Mouse (Mus musculus) cortical plate, adult 2 months (tissue): ENCODE measurements around the gene Arl4d.

Experiments used
- CTCF ChIP-seq: fragments of 200-500 bp; IDR thresholded peaks from 2 replicates; pipeline ENCODE4 v1.5.1; 2011; ENCODE audit warnings: mild to moderate bottlenecking, control low read depth, low read length; ENCODE audit not compliant: insufficient read depth; ENCODE audit errors: extremely low read depth
- POLR2A ChIP-seq: fragments of 200-500 bp; IDR thresholded peaks from 2 replicates; pipeline ENCODE4 v1.6.1; 2011; ENCODE audit warnings: mild to moderate bottlenecking, low read length, control low read depth; ENCODE audit not compliant: insufficient read depth; ENCODE audit errors: extremely low read depth

DNA sequence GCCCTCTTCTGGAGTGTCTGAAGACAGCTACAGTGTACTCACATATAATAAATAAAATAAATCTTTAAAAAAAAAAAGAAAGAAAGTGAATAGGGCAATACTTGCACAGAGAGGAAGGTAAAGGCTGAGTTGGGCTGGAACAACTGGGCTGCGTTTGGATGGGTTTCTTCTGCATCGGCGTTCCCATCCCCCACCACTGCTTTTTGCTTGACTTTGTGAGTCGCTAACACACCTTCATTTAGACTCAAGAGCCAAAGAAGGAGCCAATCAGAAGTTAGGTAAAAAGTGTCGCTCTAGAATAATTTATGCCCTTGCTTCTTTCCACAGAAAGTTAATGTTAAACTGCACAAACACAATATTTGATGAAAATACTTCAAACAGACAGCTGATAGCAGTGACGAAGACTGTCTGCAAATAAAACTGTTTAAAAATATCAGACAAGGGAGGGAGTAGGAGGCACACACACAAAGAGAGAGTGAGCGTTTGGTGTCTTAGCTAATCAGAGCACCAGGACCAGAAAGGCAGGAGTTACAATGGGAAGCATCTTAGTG, 17.1 kb downstream of the Arl4d start:
- TF ChIP-seq CTCF (no peak), POLR2A (no peak)
